Mouse (Mus musculus): ENCODE data around the gene Ing3.

The Ing3 gene

GRCm38 (mm10) chr6:22018768-22019445 lies 69.5 kb downstream of the Ing3 start:
- intact Hi-C loops (cut with DNase I) = no loop called here

- intact Hi-C loops (cut with DNase I) = no loop called here
Measured at GRCm38 (mm10) chr6:22019637-22020036, 70.3 kb downstream of the Ing3 start.

GRCm38 (mm10) chr6:22020696-22021095 lies 71.3 kb downstream of the Ing3 start:
- intact Hi-C loops (cut with DNase I) = no loop called here

GRCm38 (mm10) chr6:22021315-22021714 lies 71.9 kb downstream of the Ing3 start:
- intact Hi-C loops (cut with DNase I) = no loop called here

GRCm38 (mm10) chr6:22024168-22024567 lies 74.8 kb downstream of the Ing3 start:
- intact Hi-C loops (cut with DNase I) = no loop called here
